Mouse (Mus musculus): ENCODE measurements around the gene Dock1.

DNA sequence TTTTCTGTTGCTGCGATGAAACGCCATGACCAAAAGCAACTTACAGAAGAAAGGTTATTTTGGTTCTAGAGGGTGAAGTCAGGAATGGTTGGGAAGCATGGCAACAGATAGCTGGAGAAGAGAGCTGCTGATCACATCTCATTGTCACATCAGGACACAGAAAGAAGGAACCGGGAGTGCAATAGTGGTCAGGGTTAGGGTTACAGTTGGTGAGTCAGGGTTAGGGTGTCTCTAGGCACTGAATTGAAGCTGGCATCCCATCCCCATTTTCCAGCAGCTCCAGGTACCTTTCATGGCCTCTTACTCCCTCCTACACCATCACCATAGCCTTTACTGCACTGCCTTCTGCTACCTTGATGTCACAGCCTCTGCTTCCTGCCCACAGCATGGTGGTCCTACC, 523.7 kb downstream of the Dock1 start:
- TF ChIP-seq CTCF (IDR thresholded peaks at IDR 0.05; ENCODE audit: low read depth, low read length) (no peak), EP300 (IDR thresholded peaks at IDR 0.05; ENCODE audit: insufficient read depth, low read depth, low read length) (no peak)
